Mouse (Mus musculus) thymus, adult 2 months (tissue): ENCODE data around the gene Gm10181. TPM values are rescaled to one million over a fixed set of nuclear protein-coding genes. Genes with fewer than 3 reads are reported as not detected.

Source experiments
- DNase-seq: peaks from one replicate; pipeline ENCODE4 v3.0.0; 2021
- H3K27ac ChIP-seq: fragments of 200-500 bp; 2 replicates; pipeline ENCODE4 v1.5.1; 2012; ENCODE audit warnings: low read length, control low read depth; ENCODE audit not compliant: control insufficient read depth, insufficient read depth
- H3K27me3 ChIP-seq: fragments of 200-500 bp; 2 replicates; pipeline ENCODE4 v1.6.1; 2012; ENCODE audit warnings: mild to moderate bottlenecking, low read length, moderate library complexity, mixed read lengths; ENCODE audit not compliant: control insufficient read depth, insufficient read depth
- H3K36me3 ChIP-seq: fragments of 200-500 bp; 2 replicates; pipeline ENCODE4 v1.6.1; 2012; ENCODE audit warnings: mild to moderate bottlenecking, low read length, moderate library complexity; ENCODE audit not compliant: control insufficient read depth, insufficient read depth
- H3K4me1 ChIP-seq: fragments of 200-500 bp; replicated peaks from 2 replicates; pipeline ENCODE4 v1.6.1; 2012; ENCODE audit warnings: low read length; ENCODE audit not compliant: control insufficient read depth, insufficient read depth
- H3K4me3 ChIP-seq: fragments of 200-500 bp; 2 replicates; pipeline ENCODE4 v1.5.1; 2012; ENCODE audit warnings: mild to moderate bottlenecking, low read length, control low read depth, moderate library complexity; ENCODE audit not compliant: control insufficient read depth, insufficient read depth
- CTCF ChIP-seq: fragments of 200-500 bp; IDR thresholded peaks from 2 replicates; pipeline ENCODE4 v1.5.1; 2012; ENCODE audit warnings: mild to moderate bottlenecking, control low read depth, low read length, moderate library complexity, borderline replicate concordance; ENCODE audit not compliant: control insufficient read depth, poor library complexity, insufficient read depth; ENCODE audit errors: extremely low read depth
- POLR2A ChIP-seq: fragments of 200-500 bp; IDR thresholded peaks from 2 replicates; pipeline ENCODE4 v1.6.1; 2012; ENCODE audit warnings: mild to moderate bottlenecking, low read length, control low read depth, moderate library complexity; ENCODE audit not compliant: control insufficient read depth, poor library complexity, insufficient read depth; ENCODE audit errors: extremely low read depth
- WGBS: fragments of 180-500 bp; shearing (Covaris S2); methylation state at CpG from one replicate; pipeline ENCODE4 v1.1.7; 2018; 5-methylcytosine and 5-hydroxymethylcytosine counted together
- polyA plus RNA-seq: library from polyadenylated mRNA; depleted of rRNA; stranded (reverse); fragments of >200 nt; gene quantifications from 2 replicates; pipeline ENCODE4 v1.2.3, GENCODE M21; 2012

Gm10181 gene
- polyA plus RNA-seq, 1 experiment = not detected

DNA sequence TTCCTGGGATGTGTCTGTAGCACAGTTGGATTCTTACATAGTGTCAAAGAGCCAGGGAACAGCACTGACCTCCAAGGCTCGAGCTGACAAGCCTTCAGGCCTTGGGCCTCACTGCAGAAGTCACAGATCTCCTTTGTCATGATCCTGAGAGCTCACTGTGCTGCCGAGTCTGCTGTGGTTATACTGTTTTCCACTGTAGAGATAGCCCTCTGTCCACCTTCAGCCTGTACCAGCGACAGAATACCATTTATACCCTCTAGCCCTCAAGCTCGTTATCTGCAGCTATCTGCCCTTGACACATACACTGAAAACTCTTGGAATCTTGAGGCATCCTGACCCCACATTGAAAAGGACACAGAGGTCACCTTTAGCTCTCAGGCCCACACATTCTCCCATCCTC is 37.3 kb upstream of the Gm10181 start:
- H3K4me1 ChIP-seq = no peaks in the 10 kb centered on the region
- TF ChIP-seq CTCF (no peak), POLR2A (no peak)
- H3K36me3 ChIP-seq = no peaks in the 10 kb centered on the region
- no peaks in the 10 kb centered on the region for H3K27me3 ChIP-seq
- H3K27ac ChIP-seq = no peak overlapping the region
- no peak overlapping the region for H3K4me3 ChIP-seq
- no peak for DNase-seq
- 76% methylated on average over 4 of the region's 4 CpGs for WGBS

DNA sequence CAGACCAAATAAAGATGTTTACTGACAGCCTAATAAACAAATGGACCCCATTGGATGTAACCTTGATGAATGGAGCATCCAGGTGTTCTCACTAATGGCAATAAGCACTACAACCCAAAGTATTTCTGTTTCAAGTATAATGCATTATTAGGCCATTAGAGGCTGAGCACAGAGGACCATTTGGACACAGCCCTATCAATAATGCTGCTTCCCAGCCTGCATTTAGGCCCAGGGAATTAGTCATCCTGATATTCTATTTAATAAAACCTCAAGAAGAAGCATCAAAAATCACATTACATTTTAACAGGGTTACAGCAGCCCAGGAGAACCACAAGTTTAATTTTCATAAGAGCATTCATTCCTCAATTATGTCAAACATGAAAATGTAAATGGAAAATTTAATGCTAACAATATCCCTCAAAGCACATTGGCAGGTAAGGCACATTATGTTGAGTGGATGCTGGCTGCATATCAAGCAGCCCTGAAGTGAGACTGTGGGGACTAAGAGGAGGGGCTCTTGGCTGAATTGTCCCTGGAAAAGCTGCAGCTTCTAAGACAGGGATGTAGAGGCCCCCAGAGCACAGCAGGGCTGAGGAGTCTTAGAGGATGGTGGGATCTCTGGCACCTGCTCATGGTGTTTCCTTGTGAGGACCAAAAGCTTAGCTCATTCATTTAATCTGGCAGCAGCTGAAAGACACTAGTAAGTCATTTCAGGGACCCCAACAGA is 33.4 kb upstream of the Gm10181 start:
- no peak for DNase-seq
- Histone ChIP-seq H3K4me3 (no peak overlapping the region), H3K27ac (no peak overlapping the region), H3K27me3 (no peaks in the 10 kb centered on the region), H3K36me3 (no peaks in the 10 kb centered on the region), H3K4me1 (no peaks in the 10 kb centered on the region)
- TF ChIP-seq POLR2A (no peak), CTCF (no peak)

DNA sequence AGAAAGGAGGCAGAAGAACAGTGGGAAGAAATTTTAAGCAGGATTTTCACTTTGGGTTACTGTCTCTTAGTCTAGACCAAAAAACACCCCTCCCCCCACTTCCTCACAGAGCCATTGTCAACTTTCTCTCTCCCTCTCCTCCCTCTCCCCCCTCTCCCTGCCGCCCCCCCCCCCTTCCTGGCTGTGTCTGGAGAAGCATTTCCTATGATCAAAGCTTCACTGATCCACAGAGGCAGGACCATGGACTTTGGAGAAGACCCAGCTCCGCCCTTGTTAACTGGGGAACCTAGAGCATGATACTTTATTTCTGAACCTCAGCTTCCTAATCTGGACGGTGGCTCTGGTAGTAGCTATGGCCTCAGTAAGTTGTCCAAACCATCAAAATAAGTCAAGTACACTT is 30.5 kb upstream of the Gm10181 start:
- no peak overlapping the region for H3K4me3 ChIP-seq
- H3K27me3 ChIP-seq = no peaks in the 10 kb centered on the region
- WGBS = 76% methylated on average over 2 of the region's 3 CpGs
- H3K36me3 ChIP-seq = no peaks in the 10 kb centered on the region
- no peak for DNase-seq
- H3K4me1 ChIP-seq = no peaks in the 10 kb centered on the region
- no peak for TF ChIP-seq POLR2A
- TF ChIP-seq CTCF = no peak
- H3K27ac ChIP-seq = no peak overlapping the region

DNA sequence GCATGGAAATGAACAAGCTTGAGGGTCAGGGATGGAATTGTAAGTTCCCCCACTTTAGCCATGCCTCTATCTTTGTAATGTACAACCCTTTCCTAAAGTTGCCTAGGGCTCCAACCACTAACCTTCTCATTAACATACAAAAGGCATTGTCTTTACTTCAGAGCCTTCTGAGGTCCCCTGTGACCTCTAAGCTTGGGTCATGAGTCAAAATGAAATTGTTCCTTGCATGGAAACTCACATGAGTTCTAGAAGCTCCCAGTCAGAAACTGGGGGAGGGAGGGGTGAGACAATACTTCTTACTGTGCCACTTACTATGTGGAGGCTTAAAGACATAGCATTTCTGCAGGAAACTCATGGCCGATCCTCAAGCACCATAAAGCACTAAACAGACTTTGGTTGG is 16.6 kb upstream of the Gm10181 start:
- no peaks in the 10 kb centered on the region for H3K27me3 ChIP-seq
- 100% methylated on average over 1 of the region's 1 CpGs for WGBS
- TF ChIP-seq CTCF = no peak
- TF ChIP-seq POLR2A = no peak
- no peak for DNase-seq
- H3K4me3 ChIP-seq = no peak overlapping the region
- no peaks in the 10 kb centered on the region for H3K36me3 ChIP-seq
- no peak overlapping the region for H3K27ac ChIP-seq
- H3K4me1 ChIP-seq = no peaks in the 10 kb centered on the region

DNA sequence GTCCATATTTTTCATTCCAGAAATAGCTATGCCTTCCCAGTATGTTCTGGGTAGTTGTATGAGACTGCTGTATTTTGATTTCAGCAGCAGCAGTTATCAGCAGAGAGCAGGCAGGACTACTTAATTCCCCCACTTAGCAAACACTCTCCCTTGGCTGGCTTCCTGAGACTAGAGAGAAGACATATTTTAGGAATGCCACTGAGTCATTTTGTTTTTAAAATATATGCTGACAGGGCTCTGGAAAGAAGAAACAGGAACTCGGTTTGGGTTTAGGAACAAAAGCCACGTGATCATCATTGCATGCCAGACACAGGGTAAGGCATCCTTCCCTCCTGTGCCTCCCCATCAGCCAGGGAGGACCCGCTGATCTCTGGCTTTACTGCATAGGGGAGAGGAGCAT is 13.2 kb upstream of the Gm10181 start:
- WGBS = 11% methylated on average over 3 of the region's 3 CpGs
- H3K4me1 ChIP-seq = no peaks in the 10 kb centered on the region
- no peak overlapping the region for H3K4me3 ChIP-seq
- no peaks in the 10 kb centered on the region for H3K27me3 ChIP-seq
- no peak overlapping the region for H3K27ac ChIP-seq
- TF ChIP-seq POLR2A = no peak
- no peaks in the 10 kb centered on the region for H3K36me3 ChIP-seq
- no peak for DNase-seq

DNA sequence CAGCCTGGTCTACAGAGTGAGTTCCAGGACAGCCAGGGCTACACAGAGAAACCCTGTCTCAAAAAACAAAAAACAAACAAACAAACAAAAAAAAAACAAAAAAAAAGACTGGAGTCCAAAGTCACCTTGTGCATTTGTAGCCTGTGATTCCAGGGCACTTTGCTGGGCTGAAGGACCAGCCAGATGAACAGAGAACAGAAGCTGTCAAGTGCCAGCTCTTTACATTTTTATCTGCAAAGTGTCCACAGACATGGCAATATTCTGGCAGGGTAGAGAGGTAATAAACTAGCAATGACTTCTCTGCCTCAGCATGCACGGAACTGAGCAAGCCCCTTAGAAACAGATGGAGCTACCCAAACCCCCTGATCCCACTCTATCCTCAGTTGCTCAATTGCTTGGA is 12.7 kb upstream of the Gm10181 start:
- no peaks in the 10 kb centered on the region for H3K4me1 ChIP-seq
- TF ChIP-seq CTCF = no peak
- no peak for TF ChIP-seq POLR2A
- H3K27me3 ChIP-seq = no peaks in the 10 kb centered on the region
- no peak overlapping the region for H3K4me3 ChIP-seq
- no peaks in the 10 kb centered on the region for H3K36me3 ChIP-seq
- no peak overlapping the region for H3K27ac ChIP-seq
- DNase-seq = no peak
- WGBS = 91% methylated on average over 1 of the region's 1 CpGs

DNA sequence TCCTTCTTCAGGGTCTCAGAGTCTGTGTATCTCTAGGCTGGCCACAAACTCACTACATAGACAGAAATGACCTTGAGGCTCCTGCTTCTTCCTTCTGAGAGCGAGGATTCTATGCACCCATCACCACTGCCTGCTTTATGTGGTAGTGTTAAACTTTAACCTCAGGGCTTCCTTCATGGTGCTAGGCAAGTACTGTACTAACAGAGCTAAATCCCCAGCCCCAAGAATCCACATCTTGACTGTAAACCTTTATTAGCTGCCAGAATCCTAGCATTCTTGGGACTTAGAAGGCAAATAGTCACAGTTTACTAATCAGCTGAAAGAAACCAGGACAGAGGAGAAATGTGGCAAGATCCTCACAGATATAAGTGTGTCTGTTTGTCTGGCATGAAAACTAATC is 1.6 kb downstream of the Gm10181 start:
- Histone ChIP-seq H3K4me3 (no peak overlapping the region), H3K27me3 (no peaks in the 10 kb centered on the region), H3K36me3 (no peaks in the 10 kb centered on the region), H3K4me1 (no peaks in the 10 kb centered on the region), H3K27ac (no peak overlapping the region)
- no peak for DNase-seq
- 73% methylated on average over 1 of the region's 1 CpGs for WGBS
- no peak for TF ChIP-seq POLR2A
- no peak for TF ChIP-seq CTCF
